11 mouse cellular contexts compared by ENCODE assay signal in the genomic region with DNA sequence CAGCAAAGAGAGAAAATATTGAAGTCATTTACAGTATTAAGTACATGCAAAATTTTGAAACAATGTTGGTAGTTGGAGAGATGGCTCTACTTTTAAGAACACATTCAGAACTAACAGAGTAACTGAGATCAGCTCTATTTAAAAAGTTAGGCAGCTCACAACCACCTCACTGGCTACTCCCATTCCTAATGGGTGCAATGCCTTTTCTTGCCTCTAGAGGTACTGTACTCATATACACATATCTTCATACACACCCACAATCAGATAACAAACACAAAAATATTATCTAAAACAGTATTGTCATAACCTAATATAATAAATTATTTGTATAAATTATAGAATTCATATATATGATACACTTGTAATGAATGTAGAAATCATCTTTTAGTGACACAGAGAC.
"Had no signal": no experiment of that assay in that cellular context is flagged by ENCODE, and none has a peak within 500 bp of the region (broad histone marks: within the 10 kb centered on the region; RNA-seq: fewer than 3 reads in every experiment).

No protein-coding gene starts in this region.

- H3K9ac ChIP-seq: liver, embryonic 13.5 days had no signal

- H3K4me3 ChIP-seq: liver, embryonic 13.5 days had no signal

- DNase-seq: kidney, adult 9 months; kidney, postnatal 25 days; liver, embryonic 13.5 days; lung, adult 2 months; lung, postnatal 14 days; lung, postnatal 4 days; midbrain, embryonic 14.5 days; thymus, adult 2 months; thymus, postnatal 14 days; thymus, postnatal 4 days had no signal

- H3K36me3 ChIP-seq: liver, embryonic 13.5 days had no signal

- H3K4me1 ChIP-seq: liver, embryonic 13.5 days had no signal

- H3K27me3 ChIP-seq: liver, embryonic 13.5 days had no signal

- H3K9me3 ChIP-seq: liver, embryonic 13.5 days had no signal

- H3K27ac ChIP-seq: kidney, postnatal 0 days; liver, embryonic 13.5 days had no signal
